Mouse (Mus musculus): ENCODE measurements around the gene Kcnj2. TPM values are rescaled to one million over a fixed set of nuclear protein-coding genes. Genes with fewer than 3 reads are reported as not detected.

Kcnj2 gene
- total and polyA plus RNA-seq, 2 experiments: 0.10 to 0.55 TPM

- H3K27ac ChIP-seq (replicated peaks; ENCODE audit: insufficient read depth, low read depth, low read length): no peak overlapping the region
- H3K36me3 ChIP-seq (ENCODE audit: control insufficient read depth, insufficient read depth, low read length): no peaks in the 10 kb centered on the region
- H3K4me1 ChIP-seq (ENCODE audit: control insufficient read depth, insufficient read depth, low read length): no peaks in the 10 kb centered on the region
- TF ChIP-seq POLR2A (IDR thresholded peaks at IDR 0.05; ENCODE audit: extremely low read depth, insufficient read depth, low read length): no peak
- TF ChIP-seq CTCF (IDR thresholded peaks at IDR 0.05; ENCODE audit: low read depth, low read length): no peak
- no peak overlapping the region for H3K9ac ChIP-seq (ENCODE audit: low read depth, low read length)
- peak; percentile 44 for DNase-seq (ENCODE audit: extremely low read depth, low read depth, low spot score)
- H3K79me2 ChIP-seq (ENCODE audit: control insufficient read depth, insufficient read depth, low read length): no peaks in the 10 kb centered on the region
- 64% methylated on average over 5 of the region's 5 CpGs for WGBS
- 0 out of 2 replicates have a peak, but pooled peaks cover 3% of the 10 kb centered on the region for H3K27me3 ChIP-seq (ENCODE audit: control insufficient read depth, insufficient read depth, low read length)
- H3K4me3 ChIP-seq (ENCODE audit: insufficient read depth, low read depth, low read length): no peak overlapping the region
Observed at GRCm38 (mm10) chr11:111096612-111097011, 30.6 kb downstream of the Kcnj2 start.

- Histone ChIP-seq H3K27me3 (ENCODE audit: control insufficient read depth, insufficient read depth, low read length) (no peaks in the 10 kb centered on the region), H3K4me1 (ENCODE audit: control insufficient read depth, insufficient read depth, low read length) (no peaks in the 10 kb centered on the region), H3K27ac (replicated peaks; ENCODE audit: insufficient read depth, low read depth, low read length) (no peak overlapping the region), H3K79me2 (ENCODE audit: control insufficient read depth, insufficient read depth, low read length) (no peaks in the 10 kb centered on the region), H3K4me3 (ENCODE audit: insufficient read depth, low read depth, low read length) (no peak overlapping the region), H3K36me3 (ENCODE audit: control insufficient read depth, insufficient read depth, low read length) (no peaks in the 10 kb centered on the region), H3K9ac (ENCODE audit: low read depth, low read length) (no peak overlapping the region)
- no peak for DNase-seq (ENCODE audit: extremely low read depth, low read depth, low spot score)
- TF ChIP-seq CTCF (IDR thresholded peaks at IDR 0.05; ENCODE audit: low read depth, low read length) (no peak), POLR2A (IDR thresholded peaks at IDR 0.05; ENCODE audit: extremely low read depth, insufficient read depth, low read length) (no peak)
- WGBS: 77% methylated on average over 2 of the region's 2 CpGs
Observed at GRCm38 (mm10) chr11:111100131-111100530, 34.2 kb downstream of the Kcnj2 start.

DNA sequence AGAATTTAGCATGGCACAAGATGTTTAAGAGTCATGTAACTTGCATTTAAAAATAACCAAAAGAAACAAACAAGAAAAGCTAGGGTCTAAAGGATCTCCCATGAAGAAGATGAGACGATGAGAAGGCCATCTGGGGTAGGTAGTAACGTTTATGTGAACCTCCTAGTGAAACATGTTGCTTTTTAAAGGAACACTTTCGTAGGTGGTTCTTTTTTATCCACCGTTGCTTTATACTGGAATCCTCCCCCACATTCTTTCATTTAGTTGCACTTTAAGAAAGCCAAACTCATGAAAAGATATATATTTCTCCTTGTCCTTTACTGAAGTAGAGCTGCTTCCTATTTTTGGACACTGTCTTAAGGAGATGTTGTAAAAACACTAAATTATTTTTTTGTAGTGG is 34.7 kb downstream of the Kcnj2 start:
- no peak for DNase-seq (ENCODE audit: extremely low read depth, low read depth, low spot score)
- H3K79me2 ChIP-seq (ENCODE audit: control insufficient read depth, insufficient read depth, low read length): no peaks in the 10 kb centered on the region
- H3K4me1 ChIP-seq (ENCODE audit: control insufficient read depth, insufficient read depth, low read length): no peaks in the 10 kb centered on the region
- no peaks in the 10 kb centered on the region for H3K27me3 ChIP-seq (ENCODE audit: control insufficient read depth, insufficient read depth, low read length)
- H3K27ac ChIP-seq (replicated peaks; ENCODE audit: insufficient read depth, low read depth, low read length): no peak overlapping the region
- no peak overlapping the region for H3K9ac ChIP-seq (ENCODE audit: low read depth, low read length)
- no peak overlapping the region for H3K4me3 ChIP-seq (ENCODE audit: insufficient read depth, low read depth, low read length)
- no peak for TF ChIP-seq POLR2A (IDR thresholded peaks at IDR 0.05; ENCODE audit: extremely low read depth, insufficient read depth, low read length)
- no peak for TF ChIP-seq CTCF (IDR thresholded peaks at IDR 0.05; ENCODE audit: low read depth, low read length)
- H3K36me3 ChIP-seq (ENCODE audit: control insufficient read depth, insufficient read depth, low read length): no peaks in the 10 kb centered on the region
- 84% methylated on average over 4 of the region's 4 CpGs for WGBS

DNA sequence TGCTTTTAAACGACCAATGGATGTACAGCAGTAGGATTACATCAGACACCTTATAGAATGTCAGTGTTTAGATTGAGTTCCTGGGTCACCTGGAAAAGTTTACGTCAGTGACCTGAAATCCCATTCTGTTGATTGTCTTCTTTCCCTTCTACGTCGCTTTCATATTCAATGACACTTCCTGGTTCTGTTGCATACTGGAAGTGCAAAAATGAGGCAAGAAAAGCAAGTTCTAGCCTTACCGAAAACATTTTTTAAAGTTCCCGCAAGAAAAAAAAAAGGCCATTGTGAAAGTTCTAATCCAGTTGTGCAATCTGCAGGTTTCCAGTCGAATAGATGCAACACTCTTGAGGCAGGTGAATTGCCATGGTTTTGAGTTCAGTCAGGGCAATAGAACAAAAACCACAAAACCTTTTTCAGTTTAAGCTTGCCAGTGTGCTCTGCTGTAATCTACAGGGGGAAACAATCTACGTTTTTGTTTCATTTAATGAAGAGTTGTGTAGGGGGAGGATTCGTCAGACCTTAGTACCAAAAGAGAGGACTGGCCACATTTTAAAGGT is 35.7 kb downstream of the Kcnj2 start:
- 71% methylated on average over 9 of the region's 9 CpGs for WGBS
- H3K9ac ChIP-seq (ENCODE audit: low read depth, low read length): no peak overlapping the region
- no peak for DNase-seq (ENCODE audit: extremely low read depth, low read depth, low spot score)
- H3K36me3 ChIP-seq (ENCODE audit: control insufficient read depth, insufficient read depth, low read length): no peaks in the 10 kb centered on the region
- no peak overlapping the region for H3K4me3 ChIP-seq (ENCODE audit: insufficient read depth, low read depth, low read length)
- no peaks in the 10 kb centered on the region for H3K79me2 ChIP-seq (ENCODE audit: control insufficient read depth, insufficient read depth, low read length)
- no peaks in the 10 kb centered on the region for H3K4me1 ChIP-seq (ENCODE audit: control insufficient read depth, insufficient read depth, low read length)
- H3K27ac ChIP-seq (replicated peaks; ENCODE audit: insufficient read depth, low read depth, low read length): no peak overlapping the region
- TF ChIP-seq POLR2A (IDR thresholded peaks at IDR 0.05; ENCODE audit: extremely low read depth, insufficient read depth, low read length): no peak
- no peak for TF ChIP-seq CTCF (IDR thresholded peaks at IDR 0.05; ENCODE audit: low read depth, low read length)
- H3K27me3 ChIP-seq (ENCODE audit: control insufficient read depth, insufficient read depth, low read length): no peaks in the 10 kb centered on the region

- Histone ChIP-seq H3K4me1 (ENCODE audit: control insufficient read depth, insufficient read depth, low read length) (no peaks in the 10 kb centered on the region), H3K27me3 (ENCODE audit: control insufficient read depth, insufficient read depth, low read length) (no peaks in the 10 kb centered on the region), H3K27ac (replicated peaks; ENCODE audit: insufficient read depth, low read depth, low read length) (no peak overlapping the region), H3K4me3 (ENCODE audit: insufficient read depth, low read depth, low read length) (no peak overlapping the region), H3K36me3 (ENCODE audit: control insufficient read depth, insufficient read depth, low read length) (no peaks in the 10 kb centered on the region), H3K79me2 (ENCODE audit: control insufficient read depth, insufficient read depth, low read length) (no peaks in the 10 kb centered on the region), H3K9ac (ENCODE audit: low read depth, low read length) (no peak overlapping the region)
- TF ChIP-seq POLR2A (IDR thresholded peaks at IDR 0.05; ENCODE audit: extremely low read depth, insufficient read depth, low read length) (no peak), CTCF (IDR thresholded peaks at IDR 0.05; ENCODE audit: low read depth, low read length) (no peak)
- WGBS: 64% methylated on average over 2 of the region's 2 CpGs
- no peak for DNase-seq (ENCODE audit: extremely low read depth, low read depth, low spot score)
Observed at GRCm38 (mm10) chr11:111104422-111104821, 38.5 kb downstream of the Kcnj2 start.

- TF ChIP-seq CTCF (IDR thresholded peaks at IDR 0.05; ENCODE audit: low read depth, low read length) (no peak), POLR2A (IDR thresholded peaks at IDR 0.05; ENCODE audit: extremely low read depth, insufficient read depth, low read length) (no peak)
Observed at GRCm38 (mm10) chr11:111108130-111108529, 42.2 kb downstream of the Kcnj2 start.

More at GRCm38 (mm10) chr11:111108130-111108529, 42.2 kb downstream of the Kcnj2 start:
- Histone ChIP-seq H3K4me3 (ENCODE audit: insufficient read depth, low read depth, low read length) (no peak overlapping the region), H3K4me1 (ENCODE audit: control insufficient read depth, insufficient read depth, low read length) (no peaks in the 10 kb centered on the region), H3K79me2 (ENCODE audit: control insufficient read depth, insufficient read depth, low read length) (no peaks in the 10 kb centered on the region), H3K27ac (replicated peaks; ENCODE audit: insufficient read depth, low read depth, low read length) (no peak overlapping the region), H3K9ac (ENCODE audit: low read depth, low read length) (no peak overlapping the region), H3K27me3 (ENCODE audit: control insufficient read depth, insufficient read depth, low read length) (no peaks in the 10 kb centered on the region), H3K36me3 (ENCODE audit: control insufficient read depth, insufficient read depth, low read length) (no peaks in the 10 kb centered on the region)
- DNase-seq (ENCODE audit: extremely low read depth, low read depth, low spot score): no peak
- 62% methylated on average over 9 of the region's 9 CpGs for WGBS
